Mouse (Mus musculus): Measurements from ENCODE around the gene Rpl6.
A peak's percentile ranks its signal among the peaks of the same experiment; 100 is the strongest.
"Not testable (repeated sequence)": the region's sequence is repeated elsewhere in the genome, so short reads cannot be mapped to it uniquely, and the experiment has no call there.

Gene Rpl6

GRCm38 (mm10) chr5:121197337-121197736, 6.9 kb upstream of the Rpl6 start:
- no peak for DNase-seq (ENCODE audit: low read depth)

- DNase-seq (ENCODE audit: low read depth): no peak
These were observed 5.9 kb upstream of the Rpl6 start for GRCm38 (mm10) chr5:121198376-121198775.

GRCm38 (mm10) chr5:121201739-121202138, 2.5 kb upstream of the Rpl6 start:
- peak; percentile 46 for DNase-seq (ENCODE audit: low read depth)

GRCm38 (mm10) chr5:121202467-121202866, 1.8 kb upstream of the Rpl6 start:
- DNase-seq (ENCODE audit: low read depth): no peak

GRCm38 (mm10) chr5:121205537-121206130, 1.4 kb downstream of the Rpl6 start:
- not testable (repeated sequence) for DNase-seq (ENCODE audit: low read depth)

- no peak for DNase-seq (ENCODE audit: low read depth)
These were observed 2.3 kb downstream of the Rpl6 start for GRCm38 (mm10) chr5:121206540-121206939.

GRCm38 (mm10) chr5:121206984-121207383, 2.7 kb downstream of the Rpl6 start:
- no peak for DNase-seq (ENCODE audit: low read depth)

GRCm38 (mm10) chr5:121209755-121210600, 5.7 kb downstream of the Rpl6 start:
- DNase-seq (ENCODE audit: low read depth): no peak

- no peak for DNase-seq (ENCODE audit: low read depth)
These were observed 6.3 kb downstream of the Rpl6 start for GRCm38 (mm10) chr5:121210601-121210924.

- no peak for DNase-seq (ENCODE audit: low read depth)
These were observed 7.8 kb downstream of the Rpl6 start for GRCm38 (mm10) chr5:121212108-121212507.

- no peak for DNase-seq (ENCODE audit: low read depth)
These were observed 10.4 kb downstream of the Rpl6 start for GRCm38 (mm10) chr5:121214707-121215106.

GRCm38 (mm10) chr5:121215380-121216125, 11.3 kb downstream of the Rpl6 start:
- DNase-seq (ENCODE audit: low read depth): peak; percentile 31

GRCm38 (mm10) chr5:121216126-121216446, 11.8 kb downstream of the Rpl6 start:
- no peak for DNase-seq (ENCODE audit: low read depth)

GRCm38 (mm10) chr5:121216584-121217312, 12.5 kb downstream of the Rpl6 start:
- not testable (repeated sequence) for DNase-seq (ENCODE audit: low read depth)

GRCm38 (mm10) chr5:121217313-121217634, 13.0 kb downstream of the Rpl6 start:
- DNase-seq (ENCODE audit: low read depth): no peak

GRCm38 (mm10) chr5:121219190-121219589, 14.9 kb downstream of the Rpl6 start:
- no peak for DNase-seq (ENCODE audit: low read depth)

- peak; percentile 65 for DNase-seq (ENCODE audit: low read depth)
These were observed 15.9 kb downstream of the Rpl6 start, which contains the start of gene Hectd4 for GRCm38 (mm10) chr5:121219980-121220731. Hectd4 (plus strand) TSS chr5:121220219.

GRCm38 (mm10) chr5:121220732-121221301, 16.5 kb downstream of the Rpl6 start:
- no peak for DNase-seq (ENCODE audit: low read depth)

- DNase-seq (ENCODE audit: low read depth): no peak
These were observed 17.1 kb downstream of the Rpl6 start for GRCm38 (mm10) chr5:121221328-121221850.

- not testable (repeated sequence) for DNase-seq (ENCODE audit: low read depth)
These were observed 19.7 kb downstream of the Rpl6 start for GRCm38 (mm10) chr5:121224020-121224419.

GRCm38 (mm10) chr5:121224856-121225255, 20.6 kb downstream of the Rpl6 start:
- DNase-seq (ENCODE audit: low read depth): no peak

Measured in fibroblast of lung, adult 2 months (primary cell).